In the genomic region with DNA sequence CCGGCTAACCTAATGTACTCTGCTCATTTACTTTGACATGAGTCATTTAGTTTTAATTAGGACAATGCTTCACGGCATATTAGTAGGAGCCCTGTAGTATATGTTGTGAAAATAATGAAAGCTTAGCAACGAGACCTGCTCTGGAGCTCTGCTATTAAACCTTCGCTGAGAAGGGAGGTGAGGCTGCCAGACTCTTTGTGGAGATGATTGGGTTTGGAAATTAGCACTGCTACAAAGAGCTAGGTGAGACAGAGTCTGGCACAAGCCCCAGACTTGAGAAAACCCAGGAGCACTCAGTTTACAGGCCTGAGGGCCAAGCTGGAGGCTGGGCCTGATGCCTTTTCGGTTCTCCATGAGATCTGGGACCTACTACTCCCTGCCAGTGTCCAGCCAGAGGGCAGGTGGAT, we compare ENCODE assay signal across 15 mouse cellular contexts.
A peak's percentile ranks its signal among the peaks of the same experiment; 100 is the strongest.
DNase-seq lines count a peak whose midpoint lies in the region; ATAC-seq and TF ChIP-seq lines count a peak whose summit lies in the region.
"Had no signal": no experiment of that assay in that cellular context is flagged by ENCODE, and none has a peak within 500 bp of the region (broad histone marks: within the 10 kb centered on the region; RNA-seq: fewer than 3 reads in every experiment).

No protein-coding gene starts in this region.

- H3K4me2 ChIP-seq in forebrain, embryonic 13.5 days, result no peak overlapping the region
- H3K4me2 ChIP-seq in stomach, embryonic 15.5 days, result no peak overlapping the region
- H3K4me2 ChIP-seq: embryonic facial prominence, embryonic 13.5 days; limb, embryonic 12.5 days; liver, embryonic 15.5 days; midbrain, embryonic 12.5 days had no signal

- H3K36me3 ChIP-seq in forebrain, embryonic 13.5 days (ENCODE audit: poor library complexity, severe bottlenecking), result no peaks in the 10 kb centered on the region
- H3K36me3 ChIP-seq in stomach, embryonic 15.5 days, result no peaks in the 10 kb centered on the region
- H3K36me3 ChIP-seq: embryonic facial prominence, embryonic 13.5 days; limb, embryonic 12.5 days; liver, embryonic 15.5 days; midbrain, embryonic 12.5 days had no signal

- H3K4me1 ChIP-seq in forebrain, embryonic 13.5 days, result peaks cover 10% of the 10 kb centered on the region
- no peaks in the 10 kb centered on the region for H3K4me1 ChIP-seq in stomach, embryonic 15.5 days
- H3K4me1 ChIP-seq: embryonic facial prominence, embryonic 13.5 days; liver, embryonic 15.5 days; midbrain, embryonic 12.5 days had no signal

- H3K27me3 ChIP-seq in forebrain, embryonic 13.5 days, result peaks cover 38% of the 10 kb centered on the region
- H3K27me3 ChIP-seq in stomach, embryonic 15.5 days (replicated peaks), result no peaks in the 10 kb centered on the region
- H3K27me3 ChIP-seq: embryonic facial prominence, embryonic 13.5 days; limb, embryonic 12.5 days; liver, embryonic 15.5 days; midbrain, embryonic 12.5 days had no signal

- H3K9ac ChIP-seq in forebrain, embryonic 13.5 days, result no peak overlapping the region
- no peak overlapping the region for H3K9ac ChIP-seq in stomach, embryonic 15.5 days
- H3K9ac ChIP-seq: embryonic facial prominence, embryonic 13.5 days; limb, embryonic 12.5 days; liver, embryonic 15.5 days; midbrain, embryonic 12.5 days had no signal

- H3K27ac ChIP-seq in left cerebral cortex, adult 2 months, result no peak overlapping the region
- no peak overlapping the region for H3K27ac ChIP-seq in forebrain, embryonic 13.5 days
- no peak overlapping the region for H3K27ac ChIP-seq in stomach, embryonic 15.5 days
- H3K27ac ChIP-seq: embryonic facial prominence, embryonic 13.5 days; limb, embryonic 12.5 days; liver, embryonic 15.5 days; midbrain, embryonic 12.5 days had no signal

- TF ChIP-seq CTCF in left cerebral cortex, adult 2 months (IDR thresholded peaks at IDR 0.05), result no peak

- peak; percentile 28 to 41 for DNase-seq in cerebellum, adult 18-20 months
- DNase-seq in cerebellum, adult 11 months, result no peak
- DNase-seq in left cerebral cortex, postnatal 4 days, result peak; percentile 30
- no peak for DNase-seq in left cerebral cortex, adult 2 months (ENCODE audit: extremely low spot score in 1 of 2, low spot score in 2 of 2)
- DNase-seq in gastrocnemius, postnatal 14 days, result no peak
- DNase-seq in ovary, postnatal 36 days (ENCODE audit: low spot score), result no peak
- DNase-seq: adrenal gland, adult 2 months; kidney, postnatal 25 days had no signal

- intact Hi-C loops in left cerebral cortex, postnatal 4 days (cut with DNase I), result no loop called here
- intact Hi-C loops in left cerebral cortex, adult 2 months (cut with DNase I), result no loop called here
- intact Hi-C loops in gastrocnemius, postnatal 14 days (cut with DNase I; ENCODE audit: low total_unique reads), result no loop called here

- H3K4me3 ChIP-seq in left cerebral cortex, adult 2 months, result no peak overlapping the region
- no peak overlapping the region for H3K4me3 ChIP-seq in forebrain, embryonic 13.5 days
- H3K4me3 ChIP-seq in stomach, embryonic 15.5 days (replicated peaks), result no peak overlapping the region
- H3K4me3 ChIP-seq: embryonic facial prominence, embryonic 13.5 days; limb, embryonic 12.5 days; liver, embryonic 15.5 days; midbrain, embryonic 12.5 days had no signal

- ATAC-seq in forebrain, embryonic 13.5 days, result peak; percentile 60; the same call in 1 of the 2 replicates
- 0 out of 2 replicates have a peak, but pooled peaks have one; percentile 16 for ATAC-seq in stomach, embryonic 15.5 days (ENCODE audit: insufficient read depth, low FRiP score, low read depth)
- ATAC-seq: inflammation-experienced regulatory T-cells, adult 6 months had no signal

- WGBS in forebrain, embryonic 13.5 days, result 35% methylated on average over 5 of the region's 5 CpGs
- 48% methylated on average over 5 of the region's 5 CpGs for WGBS in stomach, embryonic 15.5 days

- no peaks in the 10 kb centered on the region for H3K9me3 ChIP-seq in forebrain, embryonic 13.5 days (replicated peaks)
- H3K9me3 ChIP-seq in stomach, embryonic 15.5 days, result no peaks in the 10 kb centered on the region
- H3K9me3 ChIP-seq: embryonic facial prominence, embryonic 13.5 days; limb, embryonic 12.5 days; liver, embryonic 15.5 days; midbrain, embryonic 12.5 days had no signal

Comparison
In these comparisons a context has a peak if more than half of its experiments do, and no peak if none do; other contexts are left out.
1. DNase-seq: peak in cerebellum, adult 18-20 months (2 of 2) and left cerebral cortex, postnatal 4 days (single experiment); none in cerebellum, adult 11 months (single experiment), left cerebral cortex, adult 2 months (0 of 2), gastrocnemius, postnatal 14 days (single experiment) and ovary, postnatal 36 days (single experiment).